Mouse (Mus musculus) spleen, adult 12 weeks (tissue): ENCODE data around the gene Olfr1504.
"Not testable (repeated sequence)": the region's sequence is repeated elsewhere in the genome, so short reads cannot be mapped to it uniquely, and the experiment has no call there.

Experiments used
- DNase-seq: peaks from one replicate; pipeline ENCODE4 v3.0.0; 2022; ENCODE audit warnings: low spot score

Olfr1504 gene

GRCm38 (mm10) chr19:13897828-13898227 is at the start of gene Olfr1504:
TSS of gene Olfr1504 (minus strand) at chr19:13897928.
- DNase-seq = no peak

GRCm38 (mm10) chr19:13913230-13913629 is 15.5 kb upstream of the Olfr1504 start, which contains the start of gene Olfr1505:
TSS of gene Olfr1505 (plus strand) at chr19:13913530.
- DNase-seq = no peak

- no peak for DNase-seq
Observed at GRCm38 (mm10) chr19:13861495-13861894, 36.2 kb downstream of the Olfr1504 start, which contains the start of gene Olfr1502. TSS of gene Olfr1502 (plus strand) at chr19:13861795.

GRCm38 (mm10) chr19:13850592-13850991 is 47.1 kb downstream of the Olfr1504 start, which contains the start of gene Olfr1501:
TSS of gene Olfr1501 (minus strand) at chr19:13850692.
- DNase-seq = not testable (repeated sequence)
